Mouse (Mus musculus) cerebellum, adult 2 months (tissue): ENCODE results near the gene Rpl27. TPM values are rescaled to one million over a fixed set of nuclear protein-coding genes. Genes with fewer than 3 reads are reported as not detected.

ENCODE experiments used
- DNase-seq, 2 experiments: peaks; one replicate each; pipeline ENCODE4 v3.0.0; 2021
- H3K27ac ChIP-seq: fragments of 200-500 bp; 2 replicates; pipeline ENCODE4 v1.5.1; 2012; ENCODE audit warnings: low read length, control low read depth, inconsistent platforms; ENCODE audit not compliant: insufficient read depth
- H3K27me3 ChIP-seq: fragments of 200-500 bp; 2 replicates; pipeline ENCODE4 v1.6.1; 2012; ENCODE audit warnings: inconsistent platforms, mild to moderate bottlenecking, low read length, moderate library complexity; ENCODE audit not compliant: control insufficient read depth, insufficient read depth
- H3K4me1 ChIP-seq: fragments of 200-500 bp; 2 replicates; pipeline ENCODE4 v1.6.1; 2011; ENCODE audit warnings: low read length; ENCODE audit not compliant: control insufficient read depth, insufficient read depth
- H3K4me3 ChIP-seq: fragments of 200-500 bp; replicated peaks from 2 replicates; pipeline ENCODE3; 2011; ENCODE audit warnings: mild to moderate bottlenecking, low read depth, low read length, control low read depth; ENCODE audit not compliant: insufficient read depth
- CTCF ChIP-seq: fragments of 200-500 bp; IDR thresholded peaks from 2 replicates; pipeline ENCODE4 v1.5.1; 2011; ENCODE audit warnings: low read depth, mild to moderate bottlenecking, control low read depth, low read length, moderate library complexity, borderline replicate concordance; ENCODE audit not compliant: insufficient read depth
- POLR2A ChIP-seq: fragments of 200-500 bp; IDR thresholded peaks from 2 replicates; pipeline ENCODE4 v1.6.1; 2011; ENCODE audit warnings: low read length, control low read depth, borderline replicate concordance; ENCODE audit not compliant: insufficient read depth
- WGBS: fragments of 180-500 bp; shearing (Covaris S2); methylation state at CpG from one replicate; pipeline ENCODE4 v1.1.7; 2018; 5-methylcytosine and 5-hydroxymethylcytosine counted together
- polyA plus RNA-seq: library from polyadenylated mRNA; depleted of rRNA; stranded (reverse); fragments of >200 nt; gene quantifications from 2 replicates; pipeline ENCODE4 v1.2.3, GENCODE M21; 2012; rRNA removed

The Rpl27 gene
- polyA plus RNA-seq, 1 experiment = 422 TPM

DNA sequence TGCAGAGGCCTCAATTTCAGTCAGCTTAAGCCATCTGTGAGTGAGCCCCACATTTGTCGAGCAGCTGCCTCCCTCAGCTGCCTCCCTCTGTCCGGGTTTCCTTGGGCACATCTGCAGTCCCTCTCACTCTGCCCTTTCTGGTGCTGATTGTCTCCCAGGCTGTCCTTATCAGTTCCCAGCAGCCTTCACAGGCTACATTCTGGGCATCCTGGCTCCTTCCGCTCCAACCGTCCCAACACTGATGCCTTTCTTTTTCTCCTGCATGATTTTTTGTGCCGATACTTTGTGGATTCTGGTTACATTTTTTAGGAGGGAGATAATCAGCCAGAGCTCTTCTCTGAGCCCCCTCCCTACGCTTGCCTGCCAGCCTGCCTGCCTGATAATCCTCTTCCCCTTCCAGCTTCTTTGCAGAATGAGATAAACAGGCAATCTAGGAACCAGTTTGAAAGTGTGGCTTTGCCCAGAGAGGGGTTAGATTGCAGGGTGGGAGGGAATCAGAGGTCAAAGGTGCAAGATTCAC, 43.5 kb downstream of the Rpl27 start:
- Histone ChIP-seq H3K27ac (no peak overlapping the region), H3K4me1 (no peaks in the 10 kb centered on the region), H3K27me3 (no peaks in the 10 kb centered on the region), H3K4me3 (no peak overlapping the region)
- DNase-seq = no peak
- WGBS = 54% methylated on average over 6 of the region's 6 CpGs
- TF ChIP-seq CTCF = no peak
- no peak for TF ChIP-seq POLR2A

DNA sequence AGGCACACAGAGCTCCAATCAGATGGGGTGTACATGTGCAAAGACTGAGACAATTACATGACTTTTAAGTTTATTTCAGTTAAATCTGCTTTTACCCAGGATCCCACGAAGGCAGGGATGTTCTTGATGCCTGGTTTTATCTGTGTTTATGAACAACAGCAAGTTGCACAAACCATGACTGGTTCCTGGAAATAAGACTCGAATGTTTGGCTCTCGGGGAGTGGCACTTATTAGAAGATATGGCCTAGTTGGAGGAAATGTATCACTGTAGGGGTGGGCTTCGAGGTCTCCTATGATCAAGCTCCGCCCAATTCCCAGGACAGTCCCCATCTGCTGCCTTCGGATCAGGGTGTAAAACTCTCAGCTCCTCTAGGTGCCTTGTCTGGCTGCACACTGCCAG, 44.0 kb downstream of the Rpl27 start:
- Histone ChIP-seq H3K4me1 (no peaks in the 10 kb centered on the region), H3K27me3 (no peaks in the 10 kb centered on the region), H3K4me3 (no peak overlapping the region), H3K27ac (no peak overlapping the region)
- no peak for DNase-seq
- 65% methylated on average over 6 of the region's 6 CpGs for WGBS
- TF ChIP-seq CTCF = no peak
- TF ChIP-seq POLR2A = no peak

Other genes with a start within 250 kb of the Rpl27 start
- gene Ezh1, start 215.8 kb upstream of the Rpl27 start, polyA plus RNA-seq = 64.4 and 70.7 TPM in 2 replicates
- 50.3 and 52.7 TPM in 2 replicates for gene Ramp2, start 196.3 kb upstream of the Rpl27 start, polyA plus RNA-seq
- 66.8 and 67.0 TPM in 2 replicates for gene Vps25, start 188.6 kb upstream of the Rpl27 start, polyA plus RNA-seq
- 2.6 and 3.1 TPM in 2 replicates for gene Wnk4, start 181.7 kb upstream of the Rpl27 start, polyA plus RNA-seq
- gene Cntd1, start 163.3 kb upstream of the Rpl27 start, polyA plus RNA-seq = 0.65 TPM in 2 replicates
- gene Coa3, start 163.2 kb upstream of the Rpl27 start, polyA plus RNA-seq = 174 and 218 TPM in 2 replicates
- 122 and 132 TPM in 2 replicates for gene Becn1, start 140.0 kb upstream of the Rpl27 start, polyA plus RNA-seq
- gene Psme3, start 126.1 kb upstream of the Rpl27 start, polyA plus RNA-seq = 98.4 and 100 TPM in 2 replicates
- 2.9 and 3.0 TPM in 2 replicates for gene Aoc2, start 117.2 kb upstream of the Rpl27 start, polyA plus RNA-seq
- 0.75 and 0.76 TPM in 2 replicates for gene Aoc3, start 111.7 kb upstream of the Rpl27 start, polyA plus RNA-seq
- 0.08 TPM in 1 of 2 replicates, not detected in the other for gene G6pc, start 74.7 kb upstream of the Rpl27 start, polyA plus RNA-seq
- 53.2 and 55.3 TPM in 2 replicates for gene Aarsd1, start 24.7 kb upstream of the Rpl27 start, polyA plus RNA-seq
- gene Gm27029, start 17.5 kb upstream of the Rpl27 start, polyA plus RNA-seq = 2.9 and 3.1 TPM in 2 replicates
- gene Rundc1, start 17.2 kb upstream of the Rpl27 start, polyA plus RNA-seq = 31.8 and 32.0 TPM in 2 replicates
- gene Ptges3l, start 17.0 kb upstream of the Rpl27 start, polyA plus RNA-seq = 1.2 and 1.8 TPM in 2 replicates
- gene Ifi35, start 6.1 kb downstream of the Rpl27 start, polyA plus RNA-seq = 6.2 and 6.3 TPM in 2 replicates
- gene Rnd2, start 22.7 kb downstream of the Rpl27 start, polyA plus RNA-seq = 216 and 275 TPM in 2 replicates
- 44.6 and 49.2 TPM in 2 replicates for gene Vat1, start 23.9 kb downstream of the Rpl27 start, polyA plus RNA-seq
- gene Brca1, start 109.7 kb downstream of the Rpl27 start, polyA plus RNA-seq = 0.59 and 0.67 TPM in 2 replicates
- gene Nbr1, start 109.9 kb downstream of the Rpl27 start, polyA plus RNA-seq = 137 and 147 TPM in 2 replicates
- 1.6 and 2.0 TPM in 2 replicates for gene Tmem106a, start 139.9 kb downstream of the Rpl27 start, polyA plus RNA-seq
- gene Gm11634, start 157.0 kb downstream of the Rpl27 start, polyA plus RNA-seq = not detected in 2 replicates
- 13.7 and 13.9 TPM in 2 replicates for gene Rdm1, start 184.9 kb downstream of the Rpl27 start, polyA plus RNA-seq
- gene Arl4d, start 223.2 kb downstream of the Rpl27 start, polyA plus RNA-seq = 14.5 and 16.6 TPM in 2 replicates